Mouse (Mus musculus): ENCODE results near the gene Timmdc1. TPM values are rescaled to one million over a fixed set of nuclear protein-coding genes. Genes with fewer than 3 reads are reported as not detected.
A peak's percentile ranks its signal among the peaks of the same experiment; 100 is the strongest.

Timmdc1 gene
- polyA plus RNA-seq, 1 experiment from 2014 or later = 32.3 TPM

DNA sequence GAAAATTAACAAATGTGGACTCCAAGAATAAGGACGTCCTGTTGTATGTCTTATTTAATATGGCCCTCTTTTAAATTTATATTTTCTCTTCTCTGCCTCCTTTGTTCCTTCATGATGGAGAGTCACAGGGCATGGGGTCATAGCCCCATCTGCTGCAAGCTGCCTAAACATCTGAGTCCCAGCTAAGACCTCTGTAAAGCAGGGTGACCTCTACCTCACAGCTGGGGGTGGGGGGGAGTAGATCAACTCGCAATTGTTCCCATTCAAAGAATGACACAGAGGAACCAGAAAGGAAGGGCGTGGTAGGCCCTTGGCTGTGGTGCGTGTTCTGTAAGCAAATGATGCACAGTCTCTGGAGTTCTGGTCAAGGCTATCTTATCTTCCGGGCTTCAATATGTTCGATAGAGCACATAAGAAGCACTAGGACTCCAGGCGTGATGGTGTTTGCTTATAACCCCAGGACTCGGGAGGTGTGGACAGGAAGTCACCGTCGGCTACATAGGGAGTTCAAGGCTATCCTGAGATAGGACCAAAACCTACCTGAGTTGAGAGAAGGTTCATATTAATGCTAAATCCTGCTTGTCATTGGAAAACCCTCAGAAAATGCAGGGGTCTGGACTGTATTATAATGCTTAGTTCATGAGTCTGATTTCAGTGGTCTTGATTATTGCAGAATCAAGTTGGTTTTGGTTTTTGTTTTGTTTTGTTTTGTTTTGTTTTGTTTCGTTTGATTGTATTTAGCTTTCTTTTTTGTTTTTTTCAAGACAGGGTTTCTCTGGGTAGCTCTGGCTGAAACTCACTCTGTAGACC lies 50.6 kb downstream of the Timmdc1 start:
- H3K4me3 ChIP-seq (replicated peaks) = no peak overlapping the region
- H3K9ac ChIP-seq = no peak overlapping the region
- no peaks in the 10 kb centered on the region for H3K36me3 ChIP-seq
- no peaks in the 10 kb centered on the region for H3K27me3 ChIP-seq
- H3K4me2 ChIP-seq = no peak overlapping the region
- no peak overlapping the region for H3K27ac ChIP-seq
- ATAC-seq (replicated peaks; ENCODE audit: low FRiP score) = no peak
- 81% methylated on average over 11 of the region's 11 CpGs for WGBS
- H3K4me1 ChIP-seq = peaks cover 12% of the 10 kb centered on the region
- no peaks in the 10 kb centered on the region for H3K9me3 ChIP-seq (replicated peaks)

DNA sequence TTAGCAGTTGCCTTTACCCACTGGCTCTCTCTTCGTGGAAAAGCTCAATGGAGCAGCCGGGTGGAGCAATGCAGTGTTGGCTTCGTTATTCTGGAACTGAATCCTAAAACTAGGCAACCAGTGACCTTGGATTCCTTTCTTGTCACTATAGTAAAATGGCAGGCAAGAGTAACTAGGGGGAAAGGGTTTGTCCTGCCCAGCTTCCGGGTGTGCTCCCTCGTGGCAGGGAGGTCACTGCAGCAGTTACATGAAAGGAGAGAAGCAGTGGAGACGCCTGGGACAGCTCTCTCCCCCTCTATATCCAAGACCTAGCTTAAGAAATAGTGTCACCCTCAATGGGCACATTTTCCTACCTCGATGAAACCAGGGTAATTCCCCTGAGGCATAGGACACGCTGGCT lies 53.0 kb downstream of the Timmdc1 start:
- H3K4me1 ChIP-seq = 0 out of 2 replicates have a peak, but pooled peaks cover 3% of the 10 kb centered on the region
- no peak overlapping the region for H3K27ac ChIP-seq
- H3K27me3 ChIP-seq = no peaks in the 10 kb centered on the region
- H3K9me3 ChIP-seq (replicated peaks) = no peaks in the 10 kb centered on the region
- 69% methylated on average over 8 of the region's 8 CpGs for whole genome bisulfite sequencing
- no peak overlapping the region for H3K9ac ChIP-seq
- H3K4me2 ChIP-seq = no peak overlapping the region
- H3K36me3 ChIP-seq = no peaks in the 10 kb centered on the region
- no peak for ATAC-seq (replicated peaks; ENCODE audit: low FRiP score)
- H3K4me3 ChIP-seq (replicated peaks) = no peak overlapping the region

DNA sequence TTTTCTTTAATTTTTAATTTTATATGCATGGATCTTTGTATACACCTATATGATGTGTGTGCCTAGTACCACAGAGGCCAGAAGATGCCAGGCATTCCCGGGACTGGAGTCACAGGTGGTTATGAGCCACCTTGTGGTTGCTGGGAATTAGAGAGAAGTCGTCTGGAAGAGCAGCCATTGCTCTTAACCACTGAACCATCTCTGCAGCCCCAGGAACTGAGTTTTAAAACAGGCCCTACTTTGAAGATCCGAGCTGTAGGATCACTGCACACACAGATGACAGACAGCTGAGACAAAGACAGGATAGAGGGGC lies 53.8 kb downstream of the Timmdc1 start:
- Histone ChIP-seq H3K36me3 (no peaks in the 10 kb centered on the region), H3K4me2 (no peak overlapping the region), H3K4me3 (replicated peaks) (no peak overlapping the region), H3K9me3 (replicated peaks) (no peaks in the 10 kb centered on the region), H3K27ac (no peak overlapping the region; the same call in 1 of the 2 replicates), H3K9ac (no peak overlapping the region), H3K4me1 (0 out of 2 replicates have a peak, but pooled peaks cover 3% of the 10 kb centered on the region), H3K27me3 (no peaks in the 10 kb centered on the region)
- ATAC-seq (replicated peaks; ENCODE audit: low FRiP score) = no peak
- 32% methylated on average over 3 of the region's 3 CpGs for WGBS

DNA sequence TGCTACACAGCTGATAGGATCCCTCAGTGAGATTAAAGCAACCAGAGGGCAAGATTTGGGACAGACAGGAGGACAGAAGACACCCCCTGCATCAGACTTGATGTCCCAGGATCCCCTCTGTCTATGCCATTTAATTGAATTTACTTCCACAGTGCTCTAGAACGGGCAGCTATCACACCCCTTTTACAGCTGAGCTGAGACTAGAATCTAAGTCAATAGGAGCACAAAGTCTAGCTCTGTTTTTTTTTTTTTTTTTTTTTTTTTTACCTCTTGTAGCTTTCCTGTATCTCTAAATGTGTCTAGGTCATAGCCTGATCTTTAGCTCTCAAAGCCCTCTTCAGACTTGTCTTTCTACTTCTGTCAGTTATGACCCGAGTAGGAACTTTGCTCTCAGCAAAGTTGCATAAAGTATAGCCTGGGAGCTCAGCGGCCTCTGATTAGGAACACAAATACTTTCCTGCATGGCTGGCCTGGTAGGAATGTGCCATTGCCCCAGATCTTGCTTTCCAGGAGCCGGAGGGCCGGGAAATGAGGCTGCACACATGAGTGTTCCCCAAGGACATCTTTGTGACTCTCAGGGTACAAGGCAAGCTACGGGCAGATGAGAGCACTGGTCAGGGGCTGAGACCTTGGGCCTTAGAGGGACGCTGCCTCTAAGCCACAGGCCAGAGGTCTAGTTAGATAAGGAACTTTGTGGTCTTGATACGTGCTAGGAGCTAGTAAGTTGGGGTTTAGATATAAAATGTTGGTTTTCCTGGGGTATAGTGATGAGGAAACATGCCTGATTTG lies 54.4 kb downstream of the Timmdc1 start:
- 0 out of 2 replicates have a peak, but pooled peaks have one; percentile 9 for ATAC-seq (replicated peaks; ENCODE audit: low FRiP score)

DNA sequence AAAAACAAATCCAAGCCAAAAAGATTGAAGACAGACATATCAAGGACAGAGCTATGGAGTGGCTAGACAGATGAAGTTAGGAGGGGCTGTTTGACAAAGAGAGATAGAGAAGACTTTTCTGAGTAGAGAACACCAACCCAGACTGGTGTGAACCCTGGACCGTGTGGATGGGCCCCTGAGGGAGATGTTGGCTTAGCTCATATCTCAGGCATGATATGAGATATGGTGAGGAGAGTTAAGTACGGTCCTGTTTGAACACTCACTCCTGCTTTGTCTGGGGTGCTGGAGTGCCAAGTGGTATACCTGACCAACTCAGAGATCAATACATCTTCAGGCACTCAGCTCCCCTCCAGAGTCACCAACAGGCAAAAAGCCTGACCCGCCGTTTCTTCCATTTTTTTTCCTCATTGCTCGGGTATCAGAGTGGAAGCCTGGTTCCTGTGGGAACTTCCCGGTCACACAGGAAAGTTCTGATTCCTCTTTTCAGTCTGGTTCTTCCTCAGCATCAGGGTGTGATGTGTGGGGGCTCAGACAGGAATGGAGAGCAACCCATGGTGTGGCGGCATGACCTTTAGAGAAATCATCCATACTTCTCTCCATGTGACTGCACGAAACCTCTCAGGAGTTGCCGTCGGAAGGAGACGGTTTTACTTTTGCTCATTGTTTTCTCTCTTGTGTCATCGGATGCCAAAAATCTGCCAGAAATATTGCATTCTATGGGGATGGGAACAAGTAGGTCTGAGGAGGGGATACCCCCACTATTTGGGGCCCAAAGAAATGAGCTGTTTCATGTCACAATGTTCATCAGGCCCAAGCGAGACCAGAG lies 55.2 kb downstream of the Timmdc1 start:
- H3K4me3 ChIP-seq (replicated peaks) = no peak overlapping the region
- H3K36me3 ChIP-seq = no peaks in the 10 kb centered on the region
- H3K9ac ChIP-seq = no peak overlapping the region
- H3K4me2 ChIP-seq = no peak overlapping the region
- 85% methylated on average over 13 of the region's 13 CpGs for WGBS
- no peak for ATAC-seq (replicated peaks; ENCODE audit: low FRiP score)
- H3K9me3 ChIP-seq (replicated peaks) = no peaks in the 10 kb centered on the region
- H3K27me3 ChIP-seq = no peaks in the 10 kb centered on the region
- H3K27ac ChIP-seq = no peak overlapping the region
- H3K4me1 ChIP-seq = 0 out of 2 replicates have a peak, but pooled peaks cover 3% of the 10 kb centered on the region

More for the DNA sequence above, 54.4 kb downstream of the Timmdc1 start:
- 0 out of 2 replicates have a peak, but pooled peaks cover 3% of the 10 kb centered on the region for H3K4me1 ChIP-seq
- no peak overlapping the region for H3K4me3 ChIP-seq (replicated peaks)
- 74% methylated on average over 8 of the region's 8 CpGs for WGBS
- no peaks in the 10 kb centered on the region for H3K36me3 ChIP-seq
- no peak overlapping the region; the same call in 1 of the 2 replicates for H3K27ac ChIP-seq
- H3K27me3 ChIP-seq = no peaks in the 10 kb centered on the region
- H3K9ac ChIP-seq = no peak overlapping the region
- H3K4me2 ChIP-seq = no peak overlapping the region
- H3K9me3 ChIP-seq (replicated peaks) = no peaks in the 10 kb centered on the region

DNA sequence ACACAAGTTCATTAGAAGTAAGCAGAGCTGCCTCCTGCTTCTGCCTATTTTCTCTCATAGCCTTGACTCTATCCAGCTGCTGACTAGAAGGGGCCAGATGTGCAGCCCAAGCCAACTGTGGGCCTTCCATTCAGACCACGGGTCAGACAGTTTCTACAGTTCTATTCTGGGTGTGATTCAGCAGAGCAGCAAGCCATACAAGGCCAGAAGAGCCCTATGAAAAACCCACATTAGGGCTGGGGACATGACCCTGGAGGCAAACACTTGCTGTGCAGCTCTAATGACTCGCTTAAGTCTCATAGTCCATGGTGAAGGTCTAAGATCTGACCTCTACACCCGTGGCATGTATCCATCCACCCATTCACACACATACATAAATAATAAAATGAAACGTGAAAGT lies 56.4 kb downstream of the Timmdc1 start:
- Histone ChIP-seq H3K9ac (no peak overlapping the region), H3K4me3 (replicated peaks) (no peak overlapping the region), H3K9me3 (replicated peaks) (no peaks in the 10 kb centered on the region), H3K27me3 (no peaks in the 10 kb centered on the region), H3K4me1 (0 out of 2 replicates have a peak, but pooled peaks cover 3% of the 10 kb centered on the region), H3K36me3 (no peaks in the 10 kb centered on the region), H3K27ac (no peak overlapping the region), H3K4me2 (no peak overlapping the region)
- ATAC-seq (replicated peaks; ENCODE audit: low FRiP score) = no peak
- WGBS = 80% methylated on average over 4 of the region's 4 CpGs

DNA sequence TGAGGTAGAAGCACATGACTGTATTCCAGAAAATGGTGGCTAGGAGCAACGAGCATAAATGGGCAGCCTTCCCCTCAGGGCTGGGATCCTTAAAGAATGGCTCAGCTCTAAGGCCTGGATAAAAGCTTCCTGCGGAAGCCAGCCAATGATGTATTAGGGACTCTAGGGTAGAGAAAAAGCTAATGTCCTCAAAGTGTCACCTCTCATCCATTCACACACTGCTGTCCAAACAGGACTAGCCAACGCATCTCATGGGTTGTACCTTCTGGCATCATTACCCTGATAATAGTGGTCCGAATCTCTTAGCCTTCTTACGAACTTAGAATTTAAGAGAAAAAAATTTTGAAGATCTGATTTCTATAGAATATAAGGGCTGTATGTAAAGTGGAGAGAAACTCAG lies 59.2 kb downstream of the Timmdc1 start:
- Histone ChIP-seq H3K27ac (no peak overlapping the region), H3K4me2 (no peak overlapping the region), H3K9me3 (replicated peaks) (no peaks in the 10 kb centered on the region), H3K4me1 (0 out of 2 replicates have a peak, but pooled peaks cover 2% of the 10 kb centered on the region), H3K36me3 (no peaks in the 10 kb centered on the region), H3K9ac (no peak overlapping the region), H3K4me3 (replicated peaks) (no peak overlapping the region), H3K27me3 (no peaks in the 10 kb centered on the region)
- 91% methylated on average over 5 of the region's 5 CpGs for WGBS
- no peak for ATAC-seq (replicated peaks; ENCODE audit: low FRiP score)

DNA sequence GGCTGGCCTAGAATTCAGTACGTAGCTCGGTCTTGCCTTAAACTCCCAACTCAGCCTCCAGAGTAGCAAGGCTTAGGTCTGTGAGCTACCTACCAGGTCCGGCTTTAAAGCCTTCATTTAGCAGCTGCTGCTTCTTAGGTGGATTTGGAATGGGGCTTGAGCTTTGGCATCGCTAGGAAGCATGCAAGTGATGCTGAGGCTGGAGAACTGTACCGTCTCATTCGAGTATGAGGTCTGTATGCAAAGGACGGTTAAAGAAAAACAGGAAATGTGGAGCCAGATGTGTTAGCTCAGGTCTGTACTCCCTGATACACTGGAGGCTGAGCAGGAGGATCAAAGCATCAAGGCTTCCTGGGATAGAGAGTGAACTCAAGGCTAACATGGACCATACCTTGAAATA lies 60.3 kb downstream of the Timmdc1 start:
- H3K27me3 ChIP-seq = no peaks in the 10 kb centered on the region
- no peaks in the 10 kb centered on the region for H3K9me3 ChIP-seq (replicated peaks)
- H3K9ac ChIP-seq = no peak overlapping the region
- no peak overlapping the region for H3K4me2 ChIP-seq
- 75% methylated on average over 7 of the region's 7 CpGs for WGBS
- no peak for ATAC-seq (replicated peaks; ENCODE audit: low FRiP score)
- H3K4me3 ChIP-seq (replicated peaks) = no peak overlapping the region
- H3K4me1 ChIP-seq = no peaks in the 10 kb centered on the region
- no peak overlapping the region for H3K27ac ChIP-seq
- no peaks in the 10 kb centered on the region for H3K36me3 ChIP-seq

DNA sequence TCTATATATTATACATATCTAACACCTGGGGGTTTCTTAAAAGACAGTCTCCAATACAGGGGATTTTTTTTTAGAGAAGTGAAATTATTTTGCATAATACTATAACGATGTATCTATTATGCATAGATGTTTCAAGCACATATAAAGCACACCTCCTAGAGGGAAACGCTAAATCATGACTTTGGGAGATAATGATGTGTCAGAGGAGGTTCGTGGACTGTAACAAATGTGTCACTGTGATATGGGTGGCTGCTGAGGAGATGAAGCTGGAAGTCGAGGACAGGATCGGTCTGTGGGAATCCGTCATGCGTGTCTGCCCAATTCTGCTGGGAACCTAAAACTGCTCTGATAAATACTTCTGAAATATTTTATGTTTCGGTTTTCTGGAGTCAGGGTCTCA lies 60.7 kb downstream of the Timmdc1 start:
- Histone ChIP-seq H3K36me3 (no peaks in the 10 kb centered on the region), H3K27me3 (no peaks in the 10 kb centered on the region), H3K9me3 (replicated peaks) (no peaks in the 10 kb centered on the region), H3K27ac (no peak overlapping the region), H3K9ac (no peak overlapping the region), H3K4me2 (no peak overlapping the region), H3K4me1 (no peaks in the 10 kb centered on the region), H3K4me3 (replicated peaks) (no peak overlapping the region)
- no peak for ATAC-seq (replicated peaks; ENCODE audit: low FRiP score)
- 70% methylated on average over 8 of the region's 8 CpGs for WGBS

DNA sequence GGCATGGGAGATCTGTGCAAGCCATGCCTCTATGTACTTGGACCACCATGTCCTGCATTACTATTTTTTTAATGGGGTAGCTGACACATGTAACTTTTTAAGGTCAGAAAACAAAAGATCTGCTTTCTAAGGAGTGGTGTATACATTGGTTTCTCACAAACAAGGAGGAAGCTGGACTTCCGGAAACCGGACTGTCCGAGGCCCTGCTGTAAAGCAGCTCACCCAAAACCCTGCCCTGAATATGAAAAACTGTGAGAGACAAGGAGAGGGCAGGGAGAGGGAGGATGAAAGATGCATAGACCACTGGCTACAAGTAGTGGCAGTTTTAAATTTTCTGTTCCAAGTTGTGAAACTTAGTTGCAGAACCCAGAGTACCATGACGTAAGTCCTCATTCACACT lies 62.5 kb downstream of the Timmdc1 start:
- Histone ChIP-seq H3K4me2 (no peak overlapping the region), H3K4me1 (no peaks in the 10 kb centered on the region), H3K9me3 (replicated peaks) (no peaks in the 10 kb centered on the region), H3K36me3 (no peaks in the 10 kb centered on the region), H3K4me3 (replicated peaks) (no peak overlapping the region), H3K27me3 (no peaks in the 10 kb centered on the region), H3K27ac (no peak overlapping the region), H3K9ac (no peak overlapping the region)
- ATAC-seq (replicated peaks; ENCODE audit: low FRiP score) = no peak
- WGBS = 89% methylated on average over 4 of the region's 4 CpGs

DNA sequence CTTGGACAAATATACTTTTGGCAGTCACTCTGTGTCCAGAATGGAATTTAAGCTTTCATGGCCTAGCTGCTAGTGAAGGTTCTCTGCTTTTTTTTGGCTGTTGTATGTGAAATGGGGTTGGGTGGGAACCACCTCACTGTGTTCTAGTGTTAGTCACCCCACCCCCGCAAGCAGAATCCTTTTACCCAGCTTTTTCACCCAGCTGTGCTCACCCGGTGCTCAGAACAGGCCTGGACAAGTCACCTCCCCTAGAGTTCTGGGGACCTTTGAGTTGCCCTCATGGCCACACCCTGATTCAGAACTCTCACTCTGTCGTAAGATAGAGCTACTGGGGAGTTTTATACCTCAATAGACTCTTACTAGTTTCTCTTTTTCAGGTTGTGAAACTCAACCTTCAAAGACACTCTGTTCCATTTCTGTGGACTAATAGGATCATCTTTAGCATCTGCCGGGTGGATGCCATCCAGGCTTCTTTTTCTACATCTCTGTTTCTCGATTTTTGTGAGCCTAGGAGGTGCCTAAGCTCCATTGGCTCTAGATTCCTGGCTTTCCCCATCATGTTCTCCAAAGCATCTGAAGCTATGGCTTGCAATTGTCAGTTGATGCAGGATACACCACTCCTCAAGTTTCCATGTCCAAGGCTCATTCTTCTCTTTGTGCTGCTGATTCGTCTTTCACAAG lies 63.7 kb downstream of the Timmdc1 start:
- H3K27me3 ChIP-seq = no peaks in the 10 kb centered on the region
- 69% methylated on average over 6 of the region's 6 CpGs for WGBS
- H3K9ac ChIP-seq = no peak overlapping the region
- H3K4me3 ChIP-seq (replicated peaks) = no peak overlapping the region
- H3K4me1 ChIP-seq = no peaks in the 10 kb centered on the region
- H3K36me3 ChIP-seq = no peaks in the 10 kb centered on the region
- H3K4me2 ChIP-seq = no peak overlapping the region
- ATAC-seq (replicated peaks; ENCODE audit: low FRiP score) = no peak
- H3K27ac ChIP-seq = no peak overlapping the region
- no peaks in the 10 kb centered on the region for H3K9me3 ChIP-seq (replicated peaks)
